Mouse (Mus musculus): ENCODE data around the gene Dmrtb1.

The Dmrtb1 gene

DNA sequence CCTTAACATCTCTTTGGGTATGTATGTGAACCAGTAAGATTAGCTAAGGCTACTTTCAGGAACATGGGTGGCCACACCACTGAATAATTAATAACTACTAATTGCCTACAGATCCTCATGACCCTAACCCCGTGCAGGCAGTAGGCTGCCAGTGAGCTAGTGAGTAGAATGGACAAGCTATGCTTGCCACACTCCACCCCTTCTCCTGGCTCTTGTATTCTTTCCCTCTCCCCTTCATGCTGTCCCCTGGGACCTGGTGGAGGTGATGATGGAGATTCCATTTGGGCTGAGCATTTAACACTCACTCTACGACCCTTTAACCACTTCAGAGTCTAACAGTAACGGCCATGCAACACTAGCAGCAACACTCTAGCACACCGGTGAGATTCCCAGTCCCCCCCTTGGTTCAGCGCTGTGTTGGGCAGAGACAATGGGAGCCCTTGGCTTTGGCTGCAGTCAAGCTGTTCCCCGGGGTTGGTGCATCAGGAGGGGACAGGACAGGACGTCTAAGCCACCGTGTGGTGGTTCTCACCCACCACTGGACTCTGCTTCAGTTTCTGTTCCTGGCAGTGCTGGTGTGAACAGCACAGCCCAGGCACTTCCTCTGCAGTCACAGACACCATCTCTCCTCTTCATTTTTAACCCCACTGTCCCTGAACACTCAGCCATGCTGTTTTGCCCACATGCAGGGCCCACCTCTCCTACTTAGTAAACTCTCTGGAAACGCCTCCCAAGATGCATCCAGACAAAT is 2.8 kb downstream of the Dmrtb1 start:
- no peak for DNase-seq (ENCODE audit: extremely low read depth, insufficient read length, low spot score)

DNA sequence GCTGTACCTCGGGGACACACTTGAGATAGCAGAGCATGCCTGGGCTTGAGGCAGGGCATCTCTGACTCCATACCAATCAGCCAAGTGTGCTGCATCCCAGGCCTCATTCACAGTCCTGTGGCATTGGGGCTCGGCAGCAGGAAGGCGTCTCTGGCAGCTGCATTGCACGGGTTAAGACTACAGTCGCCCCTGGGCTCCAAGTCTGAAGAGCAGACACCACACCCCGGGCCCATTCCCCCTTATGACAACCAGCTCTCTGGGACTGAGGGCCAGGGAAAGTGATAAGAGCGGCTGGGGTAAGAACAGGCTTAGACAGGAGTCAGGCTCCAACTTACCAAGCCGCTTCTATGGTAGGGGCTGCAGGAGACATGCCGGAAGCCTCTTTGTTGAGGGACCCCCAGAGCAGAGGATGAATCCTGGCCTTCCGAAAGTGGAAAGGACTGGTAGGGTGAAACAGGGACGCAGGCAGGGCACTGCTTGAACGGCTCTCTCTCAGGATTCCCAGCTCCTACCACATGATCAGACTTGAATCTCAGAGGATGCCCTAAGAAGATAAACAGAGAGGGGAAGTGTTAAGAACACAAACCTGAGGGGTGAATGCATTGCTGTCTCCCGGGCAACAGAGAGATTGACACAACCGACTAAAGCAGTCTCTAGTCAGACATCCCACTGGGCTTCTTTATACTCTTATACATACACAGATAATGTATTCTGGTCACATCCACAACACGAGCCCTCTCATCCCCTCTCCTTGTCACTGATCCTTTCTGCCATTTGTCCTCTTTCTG is 3.5 kb downstream of the Dmrtb1 start:
- no peak for DNase-seq (ENCODE audit: extremely low read depth, insufficient read length, low spot score)

DNA sequence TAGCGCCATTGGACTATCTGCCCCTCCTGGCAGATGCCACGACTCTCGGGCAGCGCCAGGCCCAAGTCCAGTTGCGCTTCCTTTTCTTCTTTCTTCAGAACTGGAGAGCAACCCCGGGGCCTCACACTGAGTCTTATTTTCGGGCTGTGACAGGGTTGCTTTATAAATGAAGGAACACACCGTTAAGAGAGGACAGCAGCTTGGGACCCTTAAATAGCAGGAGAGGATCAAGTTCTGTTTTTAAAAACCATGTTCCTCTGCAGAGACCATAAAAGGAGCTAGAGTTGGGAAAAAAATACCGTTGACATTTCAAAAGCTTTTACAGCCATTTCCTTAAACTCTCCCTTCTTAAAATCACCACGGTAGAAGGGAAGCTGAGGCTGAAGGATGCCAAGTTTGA is 8.4 kb downstream of the Dmrtb1 start:
- DNase-seq (ENCODE audit: extremely low read depth, insufficient read length, low spot score): no peak

GRCm38 (mm10) chr4:107674322-107674644 is 9.7 kb downstream of the Dmrtb1 start:
- DNase-seq (ENCODE audit: extremely low read depth, insufficient read length, low spot score): no peak

- DNase-seq (ENCODE audit: extremely low read depth, insufficient read length, low spot score): no peak
Measured at GRCm38 (mm10) chr4:107673638-107674321, 10.2 kb downstream of the Dmrtb1 start.

DNA sequence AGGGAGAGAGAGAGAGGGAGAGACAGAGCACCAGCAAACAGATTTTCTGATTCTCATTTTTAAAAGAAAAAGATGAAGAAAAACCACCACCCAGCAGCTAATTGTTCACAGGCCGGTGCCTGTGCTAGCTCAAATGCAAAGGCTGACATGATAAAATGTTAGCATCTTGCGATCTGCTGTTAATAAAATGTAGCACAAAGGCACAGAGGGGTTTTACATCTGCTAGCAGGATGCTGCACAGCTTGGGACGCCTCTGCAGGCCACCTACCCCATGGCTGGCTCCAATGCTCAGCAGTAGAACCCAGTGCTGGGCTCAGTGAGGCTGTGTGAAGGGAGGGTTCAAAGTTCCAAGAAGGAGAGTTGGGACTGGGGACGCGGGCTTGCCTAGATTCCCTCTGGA is 13.3 kb downstream of the Dmrtb1 start:
- DNase-seq (ENCODE audit: extremely low read depth, insufficient read length, low spot score): no peak

DNA sequence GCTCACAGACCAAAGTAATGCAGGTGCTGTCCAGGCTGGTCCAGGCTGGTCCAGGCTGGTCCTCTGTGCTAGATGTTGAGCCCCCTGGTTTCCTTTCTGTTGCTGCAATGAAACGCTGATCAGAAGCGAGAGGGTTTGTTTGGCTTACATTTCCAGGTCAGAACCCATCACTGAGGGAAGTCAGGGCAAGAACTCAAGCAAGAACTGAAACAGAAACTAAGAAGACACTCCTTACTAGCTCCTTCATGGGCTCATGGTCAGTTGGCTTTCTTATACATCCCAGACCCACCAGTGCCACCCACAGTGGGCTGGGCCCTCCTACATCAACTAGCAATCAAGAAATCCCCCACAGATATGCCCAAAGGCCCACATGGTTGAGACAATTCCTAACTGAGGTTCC is 15.5 kb downstream of the Dmrtb1 start:
- no peak for DNase-seq (ENCODE audit: extremely low read depth, insufficient read length, low spot score)

- no peak for DNase-seq (ENCODE audit: extremely low read depth, insufficient read length, low spot score)
Measured at GRCm38 (mm10) chr4:107660649-107661048, 23.4 kb downstream of the Dmrtb1 start.

DNA sequence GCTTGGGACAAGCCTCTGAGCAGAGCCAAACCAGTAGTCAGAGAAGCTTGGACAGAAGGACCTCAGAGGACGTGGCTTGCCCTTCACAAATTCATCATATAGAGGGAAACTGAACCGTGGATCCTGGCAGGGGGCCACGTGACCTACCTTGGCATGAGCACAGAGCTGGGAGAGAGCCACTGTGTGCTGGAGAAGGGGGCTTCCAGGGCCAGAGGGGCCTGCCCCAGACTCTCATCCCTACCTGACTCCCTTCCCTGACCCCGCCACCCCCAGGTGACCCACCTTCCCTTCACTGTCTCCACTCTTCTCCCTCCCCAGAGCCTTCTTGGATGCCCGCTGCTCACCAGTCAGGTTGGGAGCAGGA is 30.8 kb downstream of the Dmrtb1 start:
- DNase-seq (ENCODE audit: extremely low read depth, insufficient read length, low spot score): no peak

DNA sequence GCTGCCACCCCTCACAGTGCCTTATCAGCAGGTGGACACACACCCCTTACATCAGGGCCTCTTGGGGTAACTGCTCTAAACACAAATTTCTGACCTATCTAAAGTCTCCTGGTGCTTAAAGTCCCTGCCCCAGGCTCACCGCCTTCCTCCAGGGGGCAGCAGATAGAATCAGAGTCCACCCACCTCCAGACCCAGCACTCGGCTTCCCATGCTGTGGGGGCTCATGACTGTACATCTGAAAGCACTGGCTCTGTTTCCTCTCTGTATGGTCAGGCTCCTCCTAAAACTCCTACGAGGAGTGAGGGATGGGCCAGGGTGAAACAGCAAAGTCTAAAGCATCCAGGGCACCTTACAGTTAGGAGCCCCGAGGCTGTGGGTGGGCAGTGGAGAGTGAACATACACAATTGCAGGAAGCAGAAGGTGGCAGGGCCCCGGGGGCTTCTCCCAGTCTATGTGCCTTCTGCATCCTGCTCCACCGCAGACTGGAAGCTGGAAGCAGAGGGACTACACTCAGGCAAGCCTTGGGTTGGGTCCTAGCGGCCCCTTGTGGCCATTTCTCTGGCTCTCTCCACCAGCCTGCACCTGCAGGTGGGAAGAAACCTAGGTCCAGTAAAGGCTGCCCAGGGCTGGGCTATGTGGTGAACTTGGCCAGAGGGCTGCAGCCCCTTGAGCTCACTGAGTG is 31.3 kb downstream of the Dmrtb1 start:
- DNase-seq (ENCODE audit: extremely low read depth, insufficient read length, low spot score): peak; percentile 37

DNA sequence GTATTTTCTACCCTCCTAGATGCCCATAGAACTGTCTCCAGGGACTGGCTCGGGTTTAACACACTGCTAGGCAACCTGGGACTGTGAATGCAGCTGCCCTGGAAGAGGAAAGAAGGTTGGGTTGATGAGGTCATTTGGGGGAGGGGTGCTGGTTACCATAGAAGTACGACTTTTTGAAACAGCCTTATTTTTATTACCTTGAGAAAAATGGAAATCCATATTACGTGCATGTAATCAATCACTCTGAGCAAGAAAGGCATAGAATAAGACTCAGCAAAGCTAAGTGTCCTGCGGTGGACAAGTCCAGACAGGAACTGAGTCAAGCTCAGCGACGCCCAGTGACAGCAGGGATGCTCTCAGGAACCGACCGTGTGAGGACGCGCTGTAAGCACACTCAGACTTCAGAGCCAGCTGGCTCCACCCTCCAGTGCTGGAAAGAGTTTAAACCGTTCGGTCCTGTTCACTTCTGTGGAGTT is 33.0 kb downstream of the Dmrtb1 start:
- DNase-seq (ENCODE audit: extremely low read depth, insufficient read length, low spot score): no peak

DNA sequence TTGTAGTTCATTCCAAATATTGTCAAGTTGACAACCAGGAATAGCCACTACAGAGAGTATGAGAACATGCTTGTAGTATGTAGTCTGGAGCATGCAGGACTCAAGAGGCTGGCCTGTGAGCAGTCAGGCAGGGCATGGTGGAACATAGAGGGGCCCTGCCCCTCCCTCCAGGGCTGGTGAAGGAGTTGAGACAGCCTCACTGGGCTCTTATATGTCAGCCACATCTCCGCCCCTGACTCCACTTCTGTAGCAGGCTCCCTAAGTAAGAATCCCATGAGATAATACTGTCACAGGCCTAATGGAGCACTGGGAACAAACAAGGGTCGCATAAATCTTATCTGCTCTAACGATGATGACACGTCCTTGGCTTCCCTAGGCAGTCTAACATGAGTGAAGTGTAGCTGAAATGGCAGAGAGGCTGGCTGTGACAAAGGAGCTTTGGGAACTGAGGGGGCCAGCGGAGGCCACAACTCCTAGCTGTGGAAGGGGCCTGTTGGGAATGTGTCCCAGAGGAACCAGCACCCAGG is 35.0 kb downstream of the Dmrtb1 start:
- DNase-seq (ENCODE audit: extremely low read depth, insufficient read length, low spot score): no peak

DNA sequence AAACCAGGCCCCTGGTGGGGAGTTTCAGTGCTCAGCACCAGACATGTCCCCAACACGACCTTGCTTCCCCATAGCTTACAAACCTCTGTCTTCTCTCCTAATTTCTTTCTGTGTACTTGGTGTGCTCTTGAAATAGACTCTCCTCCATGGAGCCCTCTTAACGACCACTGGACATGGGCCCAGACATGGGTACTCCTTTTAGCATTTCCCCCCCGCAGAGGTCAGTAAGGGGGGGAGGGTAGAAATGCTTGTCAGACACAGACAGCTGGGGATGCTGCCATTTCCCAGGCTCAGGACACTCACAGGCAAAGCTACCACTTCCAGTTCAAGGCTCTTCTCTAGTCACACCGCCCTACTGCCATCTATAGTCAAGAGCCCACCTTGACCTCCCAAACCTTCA is 42.4 kb downstream of the Dmrtb1 start:
- DNase-seq (ENCODE audit: extremely low read depth, insufficient read length, low spot score): no peak

GRCm38 (mm10) chr4:107638303-107638702 is 45.7 kb downstream of the Dmrtb1 start:
- DNase-seq (ENCODE audit: extremely low read depth, insufficient read length, low spot score): no peak

GRCm38 (mm10) chr4:107637670-107638069 is 46.4 kb downstream of the Dmrtb1 start:
- no peak for DNase-seq (ENCODE audit: extremely low read depth, insufficient read length, low spot score)

- no peak for DNase-seq (ENCODE audit: extremely low read depth, insufficient read length, low spot score)
Measured at GRCm38 (mm10) chr4:107636099-107636498, 47.9 kb downstream of the Dmrtb1 start.

DNA sequence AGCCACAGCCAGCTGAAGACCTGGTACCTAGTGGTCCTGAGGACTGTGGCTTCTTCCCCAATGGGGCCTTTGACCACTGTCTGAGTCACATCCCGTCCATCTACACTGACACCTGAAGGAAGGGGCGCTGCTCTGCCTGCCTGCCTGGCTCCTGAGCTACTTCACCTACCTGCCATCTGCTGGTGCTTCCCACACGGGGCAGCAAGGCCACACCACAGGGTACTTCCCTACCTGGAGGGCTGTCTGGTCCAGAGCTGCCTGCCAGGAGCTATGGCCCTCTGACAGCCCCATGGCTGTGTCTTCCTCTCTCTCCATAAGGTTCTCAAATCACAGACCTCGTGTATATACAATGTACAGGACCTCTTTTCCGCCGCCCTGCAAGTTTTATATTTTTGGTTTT is 49.4 kb downstream of the Dmrtb1 start:
- no peak for DNase-seq (ENCODE audit: extremely low read depth, insufficient read length, low spot score)

- peak; percentile 23 for DNase-seq (ENCODE audit: extremely low read depth, insufficient read length, low spot score)
Measured at GRCm38 (mm10) chr4:107628921-107629411, 55.1 kb downstream of the Dmrtb1 start.

- DNase-seq (ENCODE audit: extremely low read depth, insufficient read length, low spot score): no peak
Measured at GRCm38 (mm10) chr4:107628226-107628625, 55.8 kb downstream of the Dmrtb1 start.
